Mouse (Mus musculus): ENCODE measurements around the gene Dync1li1. TPM values are rescaled to one million over a fixed set of nuclear protein-coding genes. Genes with fewer than 3 reads are reported as not detected.

The Dync1li1 gene
- polyA plus RNA-seq, 1 experiment, result 57.9 TPM

- TF ChIP-seq CTCF (IDR thresholded peaks at IDR 0.05; ENCODE audit: extremely low read depth, insufficient read depth, low read length) (no peak), POLR2A (IDR thresholded peaks at IDR 0.05; ENCODE audit: extremely low read depth, insufficient read depth, low read length) (no peak)
- no peak overlapping the region for H3K4me3 ChIP-seq (ENCODE audit: insufficient read depth, low read length)
- no peaks in the 10 kb centered on the region for H3K4me1 ChIP-seq (ENCODE audit: control insufficient read depth, insufficient read depth, low read length)
- no peak overlapping the region for H3K27ac ChIP-seq (ENCODE audit: insufficient read depth, low read length)
These were observed 33.2 kb upstream of the Dync1li1 start for GRCm38 (mm10) chr9:114655356-114655755.

- H3K4me3 ChIP-seq (ENCODE audit: insufficient read depth, low read length), result no peak overlapping the region
- no peak for TF ChIP-seq POLR2A (IDR thresholded peaks at IDR 0.05; ENCODE audit: extremely low read depth, insufficient read depth, low read length)
- TF ChIP-seq CTCF (IDR thresholded peaks at IDR 0.05; ENCODE audit: extremely low read depth, insufficient read depth, low read length), result no peak
- H3K4me1 ChIP-seq (ENCODE audit: control insufficient read depth, insufficient read depth, low read length), result no peaks in the 10 kb centered on the region; the same call in 1 of the 2 replicates
These were observed 31.9 kb upstream of the Dync1li1 start for GRCm38 (mm10) chr9:114656701-114657100.

GRCm38 (mm10) chr9:114660506-114660905, 28.1 kb upstream of the Dync1li1 start:
- H3K4me1 ChIP-seq (ENCODE audit: control insufficient read depth, insufficient read depth, low read length), result no peaks in the 10 kb centered on the region; the same call in 1 of the 2 replicates
- H3K27ac ChIP-seq (ENCODE audit: insufficient read depth, low read length), result no peak overlapping the region
- no peak for TF ChIP-seq CTCF (IDR thresholded peaks at IDR 0.05; ENCODE audit: extremely low read depth, insufficient read depth, low read length)
- no peak for TF ChIP-seq POLR2A (IDR thresholded peaks at IDR 0.05; ENCODE audit: extremely low read depth, insufficient read depth, low read length)
- no peak overlapping the region for H3K4me3 ChIP-seq (ENCODE audit: insufficient read depth, low read length)

More at GRCm38 (mm10) chr9:114656701-114657100, 31.9 kb upstream of the Dync1li1 start:
- no peak overlapping the region for H3K27ac ChIP-seq (ENCODE audit: insufficient read depth, low read length)

DNA sequence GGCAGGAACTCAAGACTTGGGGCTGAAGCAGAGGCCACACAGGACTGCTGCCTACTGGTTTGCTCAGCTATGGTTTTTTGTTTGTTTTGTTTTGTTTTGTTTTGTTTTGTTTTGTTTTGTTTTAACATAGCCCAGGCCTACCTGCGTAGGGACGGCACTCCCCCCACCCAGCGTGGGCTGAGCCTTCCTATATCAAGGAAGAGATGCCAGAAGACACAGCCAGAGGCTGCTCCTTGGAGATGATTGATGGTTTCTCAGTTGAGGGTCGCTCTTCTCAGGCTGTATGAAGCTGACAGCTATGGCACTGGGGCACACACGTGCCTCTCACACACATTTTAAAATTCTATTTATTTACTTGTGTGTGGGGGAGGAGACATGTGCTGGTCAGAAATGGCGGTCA, 27.6 kb upstream of the Dync1li1 start:
- H3K4me1 ChIP-seq (ENCODE audit: control insufficient read depth, insufficient read depth, low read length), result no peaks in the 10 kb centered on the region; the same call in 1 of the 2 replicates
- TF ChIP-seq CTCF (IDR thresholded peaks at IDR 0.05; ENCODE audit: extremely low read depth, insufficient read depth, low read length), result no peak
- TF ChIP-seq POLR2A (IDR thresholded peaks at IDR 0.05; ENCODE audit: extremely low read depth, insufficient read depth, low read length), result no peak
- H3K27ac ChIP-seq (ENCODE audit: insufficient read depth, low read length), result no peak overlapping the region
- H3K4me3 ChIP-seq (ENCODE audit: insufficient read depth, low read length), result no peak overlapping the region

DNA sequence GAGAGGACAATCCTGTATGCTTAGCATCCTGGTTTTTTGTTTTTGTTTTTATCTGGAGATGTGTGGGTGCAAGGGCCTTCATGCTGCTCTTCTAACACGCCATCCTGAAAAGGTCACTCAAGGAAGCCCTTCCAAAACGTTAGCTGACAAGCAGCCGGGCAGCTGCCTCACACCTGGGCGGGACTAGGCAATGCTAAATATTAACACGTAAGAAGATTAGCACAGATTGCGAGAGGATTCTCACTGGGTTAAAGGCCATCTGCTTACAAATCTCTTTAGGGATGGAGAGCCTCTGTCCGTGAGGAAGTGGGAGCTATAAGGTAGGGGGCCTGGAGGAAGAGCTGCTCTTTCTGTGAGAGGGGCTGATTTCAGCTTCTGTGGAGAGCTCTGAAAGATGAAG, 26.6 kb upstream of the Dync1li1 start:
- Histone ChIP-seq H3K27ac (ENCODE audit: insufficient read depth, low read length) (no peak overlapping the region), H3K4me1 (ENCODE audit: control insufficient read depth, insufficient read depth, low read length) (no peaks in the 10 kb centered on the region; the same call in 1 of the 2 replicates), H3K4me3 (ENCODE audit: insufficient read depth, low read length) (no peak overlapping the region)
- TF ChIP-seq POLR2A (IDR thresholded peaks at IDR 0.05; ENCODE audit: extremely low read depth, insufficient read depth, low read length), result no peak
- no peak for TF ChIP-seq CTCF (IDR thresholded peaks at IDR 0.05; ENCODE audit: extremely low read depth, insufficient read depth, low read length)

- TF ChIP-seq CTCF (IDR thresholded peaks at IDR 0.05; ENCODE audit: extremely low read depth, insufficient read depth, low read length) (no peak), POLR2A (IDR thresholded peaks at IDR 0.05; ENCODE audit: extremely low read depth, insufficient read depth, low read length) (no peak)
- H3K27ac ChIP-seq (ENCODE audit: insufficient read depth, low read length), result no peak overlapping the region
- no peak overlapping the region for H3K4me3 ChIP-seq (ENCODE audit: insufficient read depth, low read length)
- no peaks in the 10 kb centered on the region; the same call in 1 of the 2 replicates for H3K4me1 ChIP-seq (ENCODE audit: control insufficient read depth, insufficient read depth, low read length)
These were observed 24.8 kb upstream of the Dync1li1 start for GRCm38 (mm10) chr9:114663782-114664181.

DNA sequence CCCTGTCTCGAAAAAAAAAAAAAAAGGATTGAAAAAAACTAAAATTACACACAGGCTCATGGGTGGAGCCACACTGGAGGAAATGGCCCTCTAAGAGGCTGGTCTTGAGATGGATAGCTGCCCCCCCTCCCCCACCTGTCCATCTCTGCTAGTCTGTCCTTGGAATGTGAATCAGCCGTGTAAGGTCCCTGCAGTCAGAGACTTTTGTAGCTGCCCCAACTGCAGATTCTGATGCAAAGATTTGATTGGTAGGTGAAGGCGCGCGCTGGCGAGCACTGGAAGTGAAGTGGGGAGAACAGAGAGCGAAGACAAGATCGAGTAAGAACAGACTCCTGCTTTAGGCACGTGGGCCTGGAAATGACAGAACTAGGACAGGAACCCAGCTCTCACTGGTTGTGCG, 21.7 kb upstream of the Dync1li1 start:
- H3K4me1 ChIP-seq (ENCODE audit: control insufficient read depth, insufficient read depth, low read length), result no peaks in the 10 kb centered on the region
- H3K4me3 ChIP-seq (ENCODE audit: insufficient read depth, low read length), result no peak overlapping the region
- TF ChIP-seq POLR2A (IDR thresholded peaks at IDR 0.05; ENCODE audit: extremely low read depth, insufficient read depth, low read length), result no peak
- TF ChIP-seq CTCF (IDR thresholded peaks at IDR 0.05; ENCODE audit: extremely low read depth, insufficient read depth, low read length), result no peak
- H3K27ac ChIP-seq (ENCODE audit: insufficient read depth, low read length), result no peak overlapping the region

GRCm38 (mm10) chr9:114668047-114668446, 20.5 kb upstream of the Dync1li1 start:
- H3K4me1 ChIP-seq (ENCODE audit: control insufficient read depth, insufficient read depth, low read length), result no peaks in the 10 kb centered on the region
- no peak overlapping the region for H3K4me3 ChIP-seq (ENCODE audit: insufficient read depth, low read length)
- no peak for TF ChIP-seq POLR2A (IDR thresholded peaks at IDR 0.05; ENCODE audit: extremely low read depth, insufficient read depth, low read length)
- no peak for TF ChIP-seq CTCF (IDR thresholded peaks at IDR 0.05; ENCODE audit: extremely low read depth, insufficient read depth, low read length)
- no peak overlapping the region for H3K27ac ChIP-seq (ENCODE audit: insufficient read depth, low read length)

- no peak for TF ChIP-seq POLR2A (IDR thresholded peaks at IDR 0.05; ENCODE audit: extremely low read depth, insufficient read depth, low read length)
- no peak for TF ChIP-seq CTCF (IDR thresholded peaks at IDR 0.05; ENCODE audit: extremely low read depth, insufficient read depth, low read length)
- no peak overlapping the region for H3K4me3 ChIP-seq (ENCODE audit: insufficient read depth, low read length)
- no peak overlapping the region for H3K27ac ChIP-seq (ENCODE audit: insufficient read depth, low read length)
- H3K4me1 ChIP-seq (ENCODE audit: control insufficient read depth, insufficient read depth, low read length), result peaks cover 2% of the 10 kb centered on the region; the same call in 1 of the 2 replicates
These were observed 19.6 kb upstream of the Dync1li1 start for GRCm38 (mm10) chr9:114669011-114669410.

DNA sequence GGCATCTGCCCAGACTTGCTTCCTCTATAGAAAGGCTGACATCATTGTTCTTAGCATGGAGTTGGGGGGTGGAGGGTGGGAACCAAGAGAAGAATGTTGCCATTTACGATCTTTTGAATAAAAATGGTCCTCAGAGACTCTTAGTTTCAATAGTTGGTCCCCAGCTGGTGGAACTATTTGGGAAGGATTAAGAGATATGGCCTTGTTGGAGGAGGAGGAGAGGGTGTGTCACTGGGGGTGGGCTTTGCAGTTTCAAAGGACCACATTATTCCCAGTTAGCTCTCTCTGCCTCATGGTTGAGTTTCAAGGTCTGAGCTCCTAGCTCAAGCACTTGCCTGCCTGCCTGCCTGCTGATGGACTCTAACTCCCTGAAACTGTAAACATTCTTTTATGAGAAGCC, 16.6 kb upstream of the Dync1li1 start:
- no peak for TF ChIP-seq CTCF (IDR thresholded peaks at IDR 0.05; ENCODE audit: extremely low read depth, insufficient read depth, low read length)
- no peak for TF ChIP-seq POLR2A (IDR thresholded peaks at IDR 0.05; ENCODE audit: extremely low read depth, insufficient read depth, low read length)
- Histone ChIP-seq H3K4me3 (ENCODE audit: insufficient read depth, low read length) (no peak overlapping the region), H3K4me1 (ENCODE audit: control insufficient read depth, insufficient read depth, low read length) (peaks cover 2% of the 10 kb centered on the region; the same call in 1 of the 2 replicates), H3K27ac (ENCODE audit: insufficient read depth, low read length) (no peak overlapping the region)

Measured in cortical plate, adult 2 months (tissue).